Mouse (Mus musculus) B cell, adult 67 days (primary cell): Measurements from ENCODE around the gene Spaca3. TPM values are rescaled to one million over a fixed set of nuclear protein-coding genes. Genes with fewer than 3 reads are reported as not detected.

Experiments used
- total RNA-seq, 2 experiments: library from RNA; stranded (reverse); gene quantifications; 4 replicates each; pipeline ENCODE4 v1.2.4; 2023

Gene Spaca3
- total RNA-seq: not detected

GRCm38 (mm10) chr11:80858065-80858464 is at the start of gene Spaca3:
Gene Spaca3, plus strand, starts transcription at chr11:80858365.

GRCm38 (mm10) chr11:80809993-80810821 is 48.0 kb upstream of the Spaca3 start, which contains the start of gene Tmem98:
Gene Tmem98, plus strand, starts transcription at chr11:80810175.

Other genes starting within 250 kb of the Spaca3 start
- 1 to 10 TPM; 1.2 to 2.0 TPM for gene Myo1d, start 78.3 kb upstream of the Spaca3 start, total RNA-seq
- not detected for gene Tmem98, start 48.2 kb upstream of the Spaca3 start, total RNA-seq